Mouse (Mus musculus): ENCODE data around the gene Grid2ip. TPM values are rescaled to one million over a fixed set of nuclear protein-coding genes. Genes with fewer than 3 reads are reported as not detected.

Gene Grid2ip
- polyA plus RNA-seq, 1 experiment from 2014 or later, result 1.0 TPM

DNA sequence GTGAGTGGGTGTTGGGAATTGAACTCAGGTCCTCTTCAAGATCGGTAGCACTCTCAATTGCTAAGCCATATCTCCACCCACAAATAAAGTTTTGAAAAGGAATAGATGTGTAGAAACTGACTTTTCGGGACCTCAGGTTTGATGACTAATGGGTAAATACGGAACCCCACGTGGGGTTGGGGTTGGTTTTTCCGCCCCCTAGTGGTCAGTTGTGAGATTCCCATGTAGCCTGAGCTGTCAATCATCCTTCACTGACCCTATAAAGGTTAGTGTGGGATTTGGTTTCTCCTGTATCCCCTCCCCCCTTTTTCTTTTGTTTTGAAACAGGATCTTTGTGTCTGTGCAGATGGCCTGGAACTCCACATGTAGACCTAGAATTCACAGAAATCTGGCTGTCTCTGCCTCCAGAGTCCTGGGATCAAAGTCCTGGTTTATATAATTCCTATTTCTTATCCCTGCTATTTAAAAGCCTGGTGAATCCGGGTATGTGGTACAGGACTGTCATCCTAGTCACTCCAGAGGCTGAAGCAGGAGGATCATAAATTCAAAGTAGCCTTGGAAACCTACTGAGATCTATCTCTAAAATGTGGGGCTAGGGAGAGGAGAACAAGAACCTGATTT, 66.9 kb downstream of the Grid2ip start:
- H3K4me3 ChIP-seq (replicated peaks; ENCODE audit: low read length), result no peak overlapping the region
- no peak for ATAC-seq
- H3K27ac ChIP-seq (ENCODE audit: low read length), result no peak overlapping the region
- no peaks in the 10 kb centered on the region for H3K27me3 ChIP-seq (replicated peaks; ENCODE audit: control insufficient read depth, insufficient read depth, low read length)
- peaks cover 23% of the 10 kb centered on the region for H3K36me3 ChIP-seq (ENCODE audit: control insufficient read depth, insufficient read depth)
- no peaks in the 10 kb centered on the region for H3K4me1 ChIP-seq (replicated peaks; ENCODE audit: control insufficient read depth, insufficient read depth, low read length)
- H3K9ac ChIP-seq (replicated peaks; ENCODE audit: low read depth, low read length), result no peak overlapping the region
- H3K9me3 ChIP-seq (ENCODE audit: control insufficient read depth, low read length), result no peaks in the 10 kb centered on the region
- H3K4me2 ChIP-seq (ENCODE audit: low read length), result no peak overlapping the region
- WGBS, result 29% methylated on average over 6 of the region's 6 CpGs

- Histone ChIP-seq H3K27ac (ENCODE audit: low read length) (no peak overlapping the region), H3K4me3 (replicated peaks; ENCODE audit: low read length) (no peak overlapping the region), H3K4me2 (ENCODE audit: low read length) (no peak overlapping the region), H3K4me1 (replicated peaks; ENCODE audit: control insufficient read depth, insufficient read depth, low read length) (no peaks in the 10 kb centered on the region), H3K9ac (replicated peaks; ENCODE audit: low read depth, low read length) (no peak overlapping the region), H3K9me3 (ENCODE audit: control insufficient read depth, low read length) (no peaks in the 10 kb centered on the region), H3K36me3 (ENCODE audit: control insufficient read depth, insufficient read depth) (no peaks in the 10 kb centered on the region), H3K27me3 (replicated peaks; ENCODE audit: control insufficient read depth, insufficient read depth, low read length) (no peaks in the 10 kb centered on the region)
- no peak for ATAC-seq
- 8% methylated on average over 4 of the region's 4 CpGs for WGBS
These were observed 77.3 kb downstream of the Grid2ip start for GRCm38 (mm10) chr5:143434421-143434820.

DNA sequence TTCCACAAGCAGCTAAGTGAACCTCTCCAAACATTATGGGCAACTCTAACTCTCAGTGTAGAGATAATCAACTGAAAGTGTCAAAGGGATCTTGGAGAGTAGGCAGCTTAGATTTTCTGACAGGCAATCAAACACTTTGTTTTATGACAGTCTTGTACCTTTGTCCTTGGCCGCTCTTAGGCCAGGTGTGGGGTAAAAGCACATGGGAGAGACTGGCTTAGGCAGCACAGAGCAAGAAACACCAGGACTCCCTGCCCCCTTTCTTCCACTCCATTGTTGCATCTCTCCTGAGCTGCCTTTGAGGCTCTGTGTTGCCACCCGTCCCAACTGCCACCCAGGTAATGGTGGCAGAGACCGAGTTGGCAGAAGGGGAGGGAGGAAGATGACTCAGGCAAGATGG, 84.2 kb downstream of the Grid2ip start:
- no peaks in the 10 kb centered on the region for H3K9me3 ChIP-seq (ENCODE audit: control insufficient read depth, low read length)
- no peak overlapping the region for H3K9ac ChIP-seq (replicated peaks; ENCODE audit: low read depth, low read length)
- ATAC-seq, result no peak
- 80% methylated on average over 3 of the region's 3 CpGs for WGBS
- no peaks in the 10 kb centered on the region for H3K36me3 ChIP-seq (ENCODE audit: control insufficient read depth, insufficient read depth)
- H3K4me1 ChIP-seq (replicated peaks; ENCODE audit: control insufficient read depth, insufficient read depth, low read length), result no peaks in the 10 kb centered on the region
- no peak overlapping the region for H3K4me3 ChIP-seq (replicated peaks; ENCODE audit: low read length)
- no peaks in the 10 kb centered on the region for H3K27me3 ChIP-seq (replicated peaks; ENCODE audit: control insufficient read depth, insufficient read depth, low read length)
- no peak overlapping the region for H3K4me2 ChIP-seq (ENCODE audit: low read length)
- H3K27ac ChIP-seq (ENCODE audit: low read length), result no peak overlapping the region

DNA sequence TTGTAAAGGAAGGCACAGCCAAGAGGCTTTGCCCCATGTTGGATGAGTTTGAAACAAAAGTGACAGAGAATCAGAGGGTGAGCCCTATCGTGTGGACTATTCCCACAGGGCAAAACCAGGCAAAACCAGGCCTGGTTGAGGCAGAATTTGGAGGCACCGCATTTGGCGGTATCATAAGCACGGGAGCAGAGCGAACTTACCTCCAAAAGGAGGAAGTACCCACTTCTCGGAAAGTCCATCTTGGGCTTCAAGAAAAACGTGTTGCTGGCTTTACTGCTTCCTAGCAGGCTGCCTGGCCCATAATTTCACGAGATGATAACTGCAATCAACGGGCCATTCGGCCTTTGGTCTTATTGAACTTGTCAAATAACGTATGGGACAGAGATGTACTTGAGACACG, 84.6 kb downstream of the Grid2ip start:
- ATAC-seq, result no peak
- H3K4me2 ChIP-seq (ENCODE audit: low read length), result no peak overlapping the region
- 86% methylated on average over 12 of the region's 12 CpGs for WGBS

More for the DNA sequence above, 84.6 kb downstream of the Grid2ip start:
- Histone ChIP-seq H3K4me1 (replicated peaks; ENCODE audit: control insufficient read depth, insufficient read depth, low read length) (no peaks in the 10 kb centered on the region), H3K27me3 (replicated peaks; ENCODE audit: control insufficient read depth, insufficient read depth, low read length) (no peaks in the 10 kb centered on the region), H3K27ac (ENCODE audit: low read length) (no peak overlapping the region), H3K9ac (replicated peaks; ENCODE audit: low read depth, low read length) (no peak overlapping the region), H3K9me3 (ENCODE audit: control insufficient read depth, low read length) (no peaks in the 10 kb centered on the region), H3K4me3 (replicated peaks; ENCODE audit: low read length) (no peak overlapping the region), H3K36me3 (ENCODE audit: control insufficient read depth, insufficient read depth) (no peaks in the 10 kb centered on the region)

Other genes starting within 250 kb of the Grid2ip start
- gene Rnf216, start 244.3 kb upstream of the Grid2ip start, polyA plus RNA-seq (2015; fragmentation: Nextera tagmentation; extraction: Ambion mirVana), result 36.5 and 43.0 TPM in 2 replicates
- gene Olfr718-ps1, start 209.8 kb upstream of the Grid2ip start, polyA plus RNA-seq (2015; fragmentation: Nextera tagmentation; extraction: Ambion mirVana), result 0.06 TPM in 1 of 2 replicates, not detected in the other
- 14.1 and 17.9 TPM in 2 replicates for gene Rbak, start 176.6 kb upstream of the Grid2ip start, polyA plus RNA-seq (2015; fragmentation: Nextera tagmentation; extraction: Ambion mirVana)
- gene Spdye4b, start 176.3 kb upstream of the Grid2ip start, polyA plus RNA-seq (2015; fragmentation: Nextera tagmentation; extraction: Ambion mirVana), result not detected in 2 replicates
- gene Spdye4a, start 130.4 kb upstream of the Grid2ip start, polyA plus RNA-seq (2015; fragmentation: Nextera tagmentation; extraction: Ambion mirVana), result not detected in 2 replicates
- 30.0 and 31.5 TPM in 2 replicates for gene Zfp12, start 122.2 kb upstream of the Grid2ip start, polyA plus RNA-seq (2015; fragmentation: Nextera tagmentation; extraction: Ambion mirVana)
- 8.9 and 9.5 TPM in 2 replicates for gene Zfp316, start 87.3 kb upstream of the Grid2ip start, polyA plus RNA-seq (2015; fragmentation: Nextera tagmentation; extraction: Ambion mirVana)
- 0.13 TPM in 1 of 2 replicates, not detected in the other for gene Zfp853, start 63.7 kb upstream of the Grid2ip start, polyA plus RNA-seq (2015; fragmentation: Nextera tagmentation; extraction: Ambion mirVana)
- 45.4 and 49.5 TPM in 2 replicates for gene E130309D02Rik, start 42.0 kb upstream of the Grid2ip start, polyA plus RNA-seq (2015; fragmentation: Nextera tagmentation; extraction: Ambion mirVana)
- gene Zdhhc4, start 28.1 kb upstream of the Grid2ip start, polyA plus RNA-seq (2015; fragmentation: Nextera tagmentation; extraction: Ambion mirVana), result 77.9 and 78.6 TPM in 2 replicates
- 124 and 142 TPM in 2 replicates for gene Kdelr2, start 46.5 kb downstream of the Grid2ip start, polyA plus RNA-seq (2015; fragmentation: Nextera tagmentation; extraction: Ambion mirVana)
- gene Daglb, start 107.2 kb downstream of the Grid2ip start, polyA plus RNA-seq (2015; fragmentation: Nextera tagmentation; extraction: Ambion mirVana), result 16.6 and 17.7 TPM in 2 replicates
- gene Rac1, start 170.7 kb downstream of the Grid2ip start, polyA plus RNA-seq (2015; fragmentation: Nextera tagmentation; extraction: Ambion mirVana), result 385 and 445 TPM in 2 replicates